7 mouse cellular contexts compared by ENCODE assay signal in genomic region chr16:85901581-85901910, GRCm38 (mm10). TPM values are rescaled to one million over a fixed set of nuclear protein-coding genes. Genes with fewer than 3 reads are reported as not detected.
DNase-seq lines count a peak whose midpoint lies in the region; ATAC-seq lines count a peak whose summit lies in the region.

Gene Adamts5 (minus strand): TSS chr16:85901828.

- DNase-seq in urinary bladder, adult 18-20 months (ENCODE audit: low spot score in 2 of 2): peak; percentile 3 to 4
- no peak for DNase-seq in urinary bladder, postnatal 10 days (ENCODE audit: low spot score)
- DNase-seq in fibroblast of lung, adult 2 months (ENCODE audit: low read depth): peak; percentile 66
- no peak for DNase-seq in thymus, postnatal 0 days (ENCODE audit: low spot score)

- peak within 1 kb of the TSS; percentile 47 for H3K4me3 ChIP-seq in liver, embryonic 15.5 days (replicated peaks)
- H3K4me3 ChIP-seq in stomach, embryonic 14.5 days (ENCODE audit: low read depth, low read length): peak within 1 kb of the TSS; percentile 58

- no peak within 1 kb of the TSS for H3K9ac ChIP-seq in liver, embryonic 15.5 days
- peak within 1 kb of the TSS; percentile 22; the same call in 1 of the 2 replicates for H3K9ac ChIP-seq in stomach, embryonic 14.5 days (replicated peaks; ENCODE audit: low read depth, low read length)

- peak within 1 kb of the TSS; percentile 62 for H3K4me2 ChIP-seq in liver, embryonic 15.5 days
- H3K4me2 ChIP-seq in stomach, embryonic 14.5 days (replicated peaks; ENCODE audit: low read depth, low read length): peak within 1 kb of the TSS; percentile 91

- 4% methylated on average over 13 of the region's 13 CpGs for WGBS in liver, embryonic 15.5 days (ENCODE audit: insufficient replicate concordance)
- WGBS in stomach, embryonic 14.5 days: 7% methylated on average over 13 of the region's 13 CpGs

- H3K27ac ChIP-seq in liver, embryonic 15.5 days (replicated peaks): no peak within 1 kb of the TSS
- H3K27ac ChIP-seq in stomach, embryonic 14.5 days (ENCODE audit: low read length): peak within 1 kb of the TSS; percentile 52; the same call in 1 of the 2 replicates

- H3K9me3 ChIP-seq in liver, embryonic 15.5 days (replicated peaks): no peaks in the 10 kb centered on the region
- H3K9me3 ChIP-seq in stomach, embryonic 14.5 days (ENCODE audit: control insufficient read depth, low read depth, low read length): no peaks in the 10 kb centered on the region

- peak; percentile 19 to 51; a peak in 3 of 4 replicates for ATAC-seq in hematopoietic stem cell, adult 5-6 weeks (replicated peaks in 1 of 2; ENCODE audit: insufficient read depth in 1 of 2, low FRiP score in 2 of 2, low TSS enrichment in 1 of 2, low read depth in 1 of 2, poor library complexity in 2 of 2, severe bottlenecking in 2 of 2)
- ATAC-seq in liver, embryonic 15.5 days (ENCODE audit: insufficient read depth): no peak
- no peak for ATAC-seq in stomach, embryonic 14.5 days (ENCODE audit: insufficient number of reproducible peaks, insufficient read depth, low FRiP score, low read depth)

- no peaks in the 10 kb centered on the region for H3K4me1 ChIP-seq in liver, embryonic 15.5 days (replicated peaks)
- peaks cover 5% of the 10 kb centered on the region; the same call in 1 of the 2 replicates for H3K4me1 ChIP-seq in stomach, embryonic 14.5 days (ENCODE audit: control insufficient read depth, insufficient read depth, low read length)

- no peaks in the 10 kb centered on the region for H3K36me3 ChIP-seq in liver, embryonic 15.5 days (replicated peaks)
- no peaks in the 10 kb centered on the region for H3K36me3 ChIP-seq in stomach, embryonic 14.5 days (ENCODE audit: control insufficient read depth, insufficient read depth, low read length)

- peaks cover 39% of the 10 kb centered on the region for H3K27me3 ChIP-seq in liver, embryonic 15.5 days
- no peaks in the 10 kb centered on the region; the same call in 1 of the 2 replicates for H3K27me3 ChIP-seq in stomach, embryonic 14.5 days (ENCODE audit: control insufficient read depth, insufficient read depth, low read length)

RNA-seq across cellular contexts. Expression of gene Adamts5, which starts in this region (rescaled TPM):
- 0.05 and 0.06 TPM in 2 replicates for total RNA-seq in hematopoietic stem cell, adult 5-6 weeks (2017)
- 0.37 and 0.46 TPM in 2 replicates for polyA plus RNA-seq in liver, embryonic 15.5 days (2015; fragmentation: Nextera tagmentation; extraction: Ambion mirVana)
- 2.9 and 3.4 TPM in 2 replicates for polyA plus RNA-seq in stomach, embryonic 14.5 days (2014; fragmentation: Nextera tagmentation; extraction: Ambion mirVana)
- polyA plus RNA-seq in thymus, postnatal 0 days (2015; fragmentation: Nextera tagmentation; extraction: Ambion mirVana): 1.1 and 1.3 TPM in 2 replicates

Comparison
In these comparisons a context has a peak if more than half of its experiments do, and no peak if none do; other contexts are left out.
1. DNase-seq: peak in urinary bladder, adult 18-20 months (2 of 2) and fibroblast of lung, adult 2 months (single experiment); none in urinary bladder, postnatal 10 days (single experiment) and thymus, postnatal 0 days (single experiment).
2. Peak in ATAC-seq in hematopoietic stem cell, adult 5-6 weeks; RNA of the gene not detected or under 1 TPM.